Mouse (Mus musculus) forebrain, embryonic 14.5 days (tissue): ENCODE results near the gene Sytl1. TPM values are rescaled to one million over a fixed set of nuclear protein-coding genes. Genes with fewer than 3 reads are reported as not detected.

ENCODE experiments used
- ATAC-seq: fragments of 200-750 bp; cut with Nextera tagmentation; 2 replicates; pipeline ENCODE4 v1.8.0; 2017; ENCODE audit warnings: mild to moderate bottlenecking, moderate library complexity
- DNase-seq: peaks from one replicate; pipeline ENCODE4 v3.0.0-alpha.2; 2015; ENCODE audit warnings: low spot score
- H3K27ac ChIP-seq: fragments of 300-500 bp; sonication (generic); 2 replicates; pipeline ENCODE4 v1.5.1; 2014; ENCODE audit warnings: low read depth, mild to moderate bottlenecking, control low read depth, low read length, moderate library complexity
- H3K27me3 ChIP-seq: fragments of 300-500 bp; sonication (generic); replicated peaks from 2 replicates; pipeline ENCODE4 v1.6.1; 2014; ENCODE audit warnings: low read length, control low read depth, mixed read lengths; ENCODE audit not compliant: control insufficient read depth, insufficient read depth
- H3K36me3 ChIP-seq: fragments of 300-500 bp; sonication (generic); 2 replicates; pipeline ENCODE4 v1.6.1; 2014; ENCODE audit warnings: low read length, control low read depth; ENCODE audit not compliant: control insufficient read depth, insufficient read depth
- H3K4me1 ChIP-seq: fragments of 300-500 bp; sonication (generic); 2 replicates; pipeline ENCODE4 v1.6.1; 2014; ENCODE audit warnings: antibody characterized with exemption, low read length, control low read depth; ENCODE audit not compliant: control insufficient read depth, insufficient read depth
- H3K4me2 ChIP-seq: fragments of 300-500 bp; sonication (generic); 2 replicates; pipeline ENCODE4 v1.6.1; 2014; ENCODE audit warnings: mild to moderate bottlenecking, control low read depth, low read length
- H3K4me3 ChIP-seq: fragments of 300-500 bp; sonication (generic); 2 replicates; pipeline ENCODE4 v1.5.1; 2014; ENCODE audit warnings: low read depth, low read length, control low read depth
- H3K9ac ChIP-seq: fragments of 300-500 bp; sonication (generic); 2 replicates; pipeline ENCODE4 v1.6.1; 2014; ENCODE audit warnings: mild to moderate bottlenecking, low read length, control low read depth, moderate library complexity
- H3K9me3 ChIP-seq: fragments of 300-500 bp; sonication (generic); replicated peaks from 2 replicates; pipeline ENCODE4 v1.6.1; 2016; ENCODE audit warnings: low read length, control low read depth, mixed read lengths; ENCODE audit not compliant: control insufficient read depth
- WGBS: fragments of 180-500 bp; shearing (Covaris S2); extraction: QIAGEN DNeasy Blood & Tissue Kit; methylation state at CpG from one replicate; pipeline ENCODE4 v1.1.7; 2014; 5-methylcytosine and 5-hydroxymethylcytosine counted together
- polyA plus RNA-seq: library from polyadenylated mRNA; unstranded; fragments of >200 nt; fragmentation: Nextera tagmentation; extraction: Ambion mirVana; gene quantifications from 2 replicates; pipeline ENCODE4 v1.2.1, GENCODE M21; 2014

Sytl1 gene
- polyA plus RNA-seq, 1 experiment from 2014 or later: 0.32 TPM

GRCm38 (mm10) chr4:133285950-133286349 is 23.0 kb upstream of the Sytl1 start:
- Histone ChIP-seq H3K4me2 (no peak overlapping the region), H3K36me3 (no peaks in the 10 kb centered on the region), H3K27ac (no peak overlapping the region), H3K4me3 (no peak overlapping the region), H3K9ac (no peak overlapping the region), H3K27me3 (no peaks in the 10 kb centered on the region), H3K4me1 (peaks cover 10% of the 10 kb centered on the region), H3K9me3 (no peaks in the 10 kb centered on the region)
- DNase-seq (no peak), ATAC-seq (no peak)
- WGBS: 81% methylated on average over 5 of the region's 5 CpGs

GRCm38 (mm10) chr4:133285299-133285698 is 22.4 kb upstream of the Sytl1 start:
- ATAC-seq (no peak), DNase-seq (no peak)
- H3K9me3 ChIP-seq: no peaks in the 10 kb centered on the region
- no peak overlapping the region for H3K4me2 ChIP-seq
- H3K27ac ChIP-seq: no peak overlapping the region
- no peak overlapping the region for H3K4me3 ChIP-seq
- H3K9ac ChIP-seq: no peak overlapping the region
- H3K36me3 ChIP-seq: no peaks in the 10 kb centered on the region
- H3K4me1 ChIP-seq: peaks cover 11% of the 10 kb centered on the region
- no peaks in the 10 kb centered on the region for H3K27me3 ChIP-seq
- 78% methylated on average over 3 of the region's 3 CpGs for WGBS

- no peak for ATAC-seq
- no peaks in the 10 kb centered on the region for H3K27me3 ChIP-seq
- H3K4me3 ChIP-seq: no peak overlapping the region
- no peaks in the 10 kb centered on the region for H3K36me3 ChIP-seq
- no peaks in the 10 kb centered on the region for H3K9me3 ChIP-seq
- peaks cover 17% of the 10 kb centered on the region for H3K4me1 ChIP-seq
- no peak overlapping the region for H3K9ac ChIP-seq
- H3K27ac ChIP-seq: peak overlapping the region; percentile 74
- DNase-seq: peak; percentile 16
- H3K4me2 ChIP-seq: no peak overlapping the region
- 34% methylated on average over 4 of the region's 4 CpGs for WGBS
Measured at GRCm38 (mm10) chr4:133282656-133283055, 19.7 kb upstream of the Sytl1 start.

GRCm38 (mm10) chr4:133281951-133282481 is 19.1 kb upstream of the Sytl1 start:
- no peaks in the 10 kb centered on the region for H3K27me3 ChIP-seq
- no peak overlapping the region for H3K4me3 ChIP-seq
- H3K9ac ChIP-seq: no peak overlapping the region
- no peak overlapping the region for H3K4me2 ChIP-seq
- no peak for ATAC-seq
- H3K36me3 ChIP-seq: no peaks in the 10 kb centered on the region
- peak overlapping the region; percentile 74 for H3K27ac ChIP-seq
- no peaks in the 10 kb centered on the region for H3K9me3 ChIP-seq
- H3K4me1 ChIP-seq: peaks cover 17% of the 10 kb centered on the region
- 22% methylated on average over 5 of the region's 5 CpGs for WGBS
- DNase-seq: peak; percentile 30

GRCm38 (mm10) chr4:133281513-133281912 is 18.6 kb upstream of the Sytl1 start:
- no peaks in the 10 kb centered on the region for H3K36me3 ChIP-seq
- 47% methylated on average over 7 of the region's 7 CpGs for WGBS
- H3K4me2 ChIP-seq: no peak overlapping the region
- peak overlapping the region; percentile 74 for H3K27ac ChIP-seq
- DNase-seq (peak; percentile 8), ATAC-seq (no peak)
- no peaks in the 10 kb centered on the region for H3K9me3 ChIP-seq
- H3K27me3 ChIP-seq: no peaks in the 10 kb centered on the region
- H3K9ac ChIP-seq: no peak overlapping the region
- H3K4me3 ChIP-seq: no peak overlapping the region
- H3K4me1 ChIP-seq: peaks cover 19% of the 10 kb centered on the region

GRCm38 (mm10) chr4:133278482-133278881 is 15.6 kb upstream of the Sytl1 start:
- H3K9me3 ChIP-seq: no peaks in the 10 kb centered on the region
- H3K4me1 ChIP-seq: peaks cover 26% of the 10 kb centered on the region
- H3K4me3 ChIP-seq: peak overlapping the region; percentile 85
- 0 out of 2 replicates have a peak, but pooled peaks cover 3% of the 10 kb centered on the region for H3K36me3 ChIP-seq
- H3K4me2 ChIP-seq: peak overlapping the region; percentile 72
- no peak for DNase-seq
- ATAC-seq: no peak
- no peaks in the 10 kb centered on the region for H3K27me3 ChIP-seq
- H3K27ac ChIP-seq: peak overlapping the region; percentile 70; the same call in 1 of the 2 replicates
- 88% methylated on average over 3 of the region's 3 CpGs for WGBS
- peak overlapping the region; percentile 90 for H3K9ac ChIP-seq

GRCm38 (mm10) chr4:133278067-133278466 is 15.2 kb upstream of the Sytl1 start:
- H3K9me3 ChIP-seq: no peaks in the 10 kb centered on the region
- H3K4me1 ChIP-seq: peaks cover 26% of the 10 kb centered on the region
- peak overlapping the region; percentile 90 for H3K9ac ChIP-seq
- H3K4me3 ChIP-seq: peak overlapping the region; percentile 85
- WGBS: 28% methylated on average over 6 of the region's 6 CpGs
- peak overlapping the region; percentile 72 for H3K4me2 ChIP-seq
- DNase-seq (no peak), ATAC-seq (peak; percentile 22; the same call in 1 of the 2 replicates)
- H3K36me3 ChIP-seq: 0 out of 2 replicates have a peak, but pooled peaks cover 3% of the 10 kb centered on the region
- H3K27ac ChIP-seq: peak overlapping the region; percentile 70
- no peaks in the 10 kb centered on the region for H3K27me3 ChIP-seq

GRCm38 (mm10) chr4:133277104-133278026 is 14.5 kb upstream of the Sytl1 start, which contains the start of gene Tmem222:
Gene Tmem222, minus strand, starts transcription at chr4:133277792.
- H3K4me2 ChIP-seq: peak within 1 kb of the TSS; percentile 72

More at GRCm38 (mm10) chr4:133277104-133278026, 14.5 kb upstream of the Sytl1 start, which contains the start of gene Tmem222:
- ATAC-seq (peak; percentile 94), DNase-seq (peak; percentile 97)
- peaks cover 22% of the 10 kb centered on the region for H3K4me1 ChIP-seq
- H3K27me3 ChIP-seq: no peaks in the 10 kb centered on the region
- peak within 1 kb of the TSS; percentile 90 for H3K9ac ChIP-seq
- H3K4me3 ChIP-seq: peak within 1 kb of the TSS; percentile 85
- peak within 1 kb of the TSS; percentile 70 for H3K27ac ChIP-seq
- WGBS: under 1% methylated on average over 71 of the region's 73 CpGs
- 0 out of 2 replicates have a peak, but pooled peaks cover 3% of the 10 kb centered on the region for H3K36me3 ChIP-seq
- H3K9me3 ChIP-seq: no peaks in the 10 kb centered on the region
